Mouse (Mus musculus): ENCODE data around the gene 1810065E05Rik.

Gene 1810065E05Rik

DNA sequence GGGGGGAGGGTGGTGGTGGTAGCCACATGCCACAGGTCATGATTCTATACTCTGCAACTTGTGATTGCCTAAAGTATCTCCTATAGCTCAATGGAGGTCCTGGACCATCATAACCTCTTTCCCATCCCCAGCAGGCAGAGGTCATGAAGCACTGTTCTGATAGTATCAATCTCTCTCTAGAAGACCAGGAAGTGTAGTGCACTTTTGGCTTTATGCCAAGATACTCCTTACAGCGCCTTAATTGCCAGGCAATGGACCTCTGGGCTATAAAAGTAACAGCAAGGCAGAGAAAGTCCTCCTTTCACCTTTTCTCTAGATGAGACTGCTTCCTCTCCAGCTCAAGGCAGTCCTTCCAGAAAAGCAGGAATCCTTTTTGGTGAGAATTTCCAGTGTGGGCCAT lies at the start of gene 1810065E05Rik:
Gene 1810065E05Rik (plus strand): TSS at position 297 of the 400 bp plus-strand sequence.
- in situ Hi-C loops (cut with MboI), result no loop called here

DNA sequence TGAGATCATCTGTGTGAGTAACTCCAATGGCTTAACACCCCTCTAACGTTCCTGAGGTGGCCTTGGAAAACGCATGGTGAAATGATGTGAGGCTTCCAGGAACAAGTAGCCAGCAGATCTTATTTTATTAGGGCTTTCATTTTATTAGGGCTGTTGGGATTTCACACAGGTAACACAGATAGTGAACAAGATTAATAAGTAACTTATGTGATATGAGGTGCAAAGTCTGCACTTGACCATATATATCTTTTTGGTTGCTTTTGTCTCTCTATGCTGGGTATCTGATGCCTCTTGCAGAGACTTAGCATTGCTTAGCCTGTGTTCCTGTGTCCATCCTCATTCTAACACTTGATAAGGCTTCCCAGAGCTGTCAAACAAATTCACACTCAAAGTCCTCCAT lies 43.6 kb upstream of the 1810065E05Rik start:
- in situ Hi-C loops (cut with MboI), result no loop called here

DNA sequence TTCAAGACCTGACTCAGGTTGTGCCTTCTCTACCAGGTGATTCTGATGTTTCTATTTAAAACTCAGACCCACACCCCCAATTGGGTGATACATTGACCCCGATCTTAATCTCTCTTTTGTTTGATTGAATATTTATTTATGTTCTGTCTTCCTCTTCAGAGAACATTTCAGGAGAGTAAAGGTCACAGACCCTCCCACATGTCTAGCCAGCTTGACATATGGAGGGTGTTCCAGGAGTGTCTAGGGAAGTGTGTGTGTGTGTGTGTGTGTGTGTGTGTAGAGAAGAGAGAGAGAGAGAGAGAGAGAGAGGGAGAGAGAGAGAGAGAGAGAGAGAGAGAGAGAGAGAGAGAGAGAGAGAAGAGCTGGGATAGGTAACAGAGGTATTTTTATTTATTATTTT lies 43.2 kb upstream of the 1810065E05Rik start:
- in situ Hi-C loops (cut with MboI), result no loop called here

DNA sequence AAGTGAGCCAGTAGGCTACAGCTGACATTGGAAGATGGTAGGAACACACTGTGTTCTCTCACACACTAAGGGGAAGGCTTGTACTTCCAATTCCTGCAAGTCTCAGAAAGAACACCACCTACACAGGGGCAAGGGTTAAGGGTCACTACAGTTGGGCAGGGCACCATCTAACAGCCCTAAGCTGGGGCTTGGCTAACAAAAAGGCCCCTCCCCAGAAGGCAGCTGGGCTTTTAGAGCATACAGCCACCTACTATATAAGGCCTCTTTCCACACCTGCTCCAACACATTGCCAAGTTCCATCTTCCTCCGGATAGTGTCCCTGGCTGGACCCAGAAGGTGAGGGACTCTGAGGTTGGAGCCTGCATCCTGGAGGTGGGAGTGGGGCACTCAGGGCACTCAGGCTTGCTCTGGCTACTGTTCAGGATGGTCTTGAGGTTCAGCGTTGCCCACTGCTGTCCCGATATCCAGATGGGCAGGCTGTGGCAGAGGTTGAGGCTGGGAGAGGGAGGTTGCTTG lies 42.1 kb upstream of the 1810065E05Rik start, which contains the start of gene Lypd8:
Gene Lypd8 (plus strand): TSS at position 281 of the 516 bp plus-strand sequence.
- in situ Hi-C loops (cut with MboI), result no loop called here

DNA sequence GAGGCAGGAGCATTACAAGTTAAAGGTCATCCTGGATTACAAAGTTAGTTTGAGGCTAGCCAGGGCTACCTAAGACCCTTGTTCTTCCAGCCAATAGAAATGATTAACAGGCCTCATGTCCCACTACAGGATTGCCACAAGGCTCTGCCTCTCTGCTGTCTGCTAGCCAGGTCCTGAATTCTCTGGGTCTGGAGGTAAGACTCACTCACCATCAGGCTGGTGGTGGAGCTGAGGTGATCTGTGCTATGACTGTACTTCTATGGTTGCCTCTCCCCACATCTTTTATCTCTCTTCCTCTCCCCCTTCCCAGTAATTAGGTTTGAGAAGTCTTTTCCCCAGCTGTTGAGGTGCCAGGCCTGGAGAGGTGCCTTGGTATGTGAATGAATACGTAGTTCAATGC lies 41.4 kb upstream of the 1810065E05Rik start:
- in situ Hi-C loops (cut with MboI), result no loop called here

DNA sequence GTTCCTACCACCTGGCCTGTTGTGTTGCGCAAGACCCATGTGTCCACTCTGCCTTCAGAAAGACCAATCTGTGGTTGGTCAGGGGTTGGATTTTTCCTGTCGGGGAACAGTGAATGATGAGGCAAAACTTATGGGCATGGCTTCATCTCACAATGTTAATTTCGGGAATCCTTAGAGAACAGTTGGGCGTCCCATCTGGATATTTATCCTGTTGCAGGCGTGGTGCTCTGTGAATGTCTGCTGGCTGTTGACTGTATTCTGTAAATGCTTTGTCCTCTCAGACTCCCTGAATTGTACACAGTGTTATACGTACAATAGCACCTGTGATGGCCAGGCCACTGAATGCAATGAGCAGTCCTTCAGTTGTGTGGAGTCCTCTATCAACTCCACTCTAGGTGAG lies 38.4 kb upstream of the 1810065E05Rik start:
- in situ Hi-C loops (cut with MboI), result no loop called here

DNA sequence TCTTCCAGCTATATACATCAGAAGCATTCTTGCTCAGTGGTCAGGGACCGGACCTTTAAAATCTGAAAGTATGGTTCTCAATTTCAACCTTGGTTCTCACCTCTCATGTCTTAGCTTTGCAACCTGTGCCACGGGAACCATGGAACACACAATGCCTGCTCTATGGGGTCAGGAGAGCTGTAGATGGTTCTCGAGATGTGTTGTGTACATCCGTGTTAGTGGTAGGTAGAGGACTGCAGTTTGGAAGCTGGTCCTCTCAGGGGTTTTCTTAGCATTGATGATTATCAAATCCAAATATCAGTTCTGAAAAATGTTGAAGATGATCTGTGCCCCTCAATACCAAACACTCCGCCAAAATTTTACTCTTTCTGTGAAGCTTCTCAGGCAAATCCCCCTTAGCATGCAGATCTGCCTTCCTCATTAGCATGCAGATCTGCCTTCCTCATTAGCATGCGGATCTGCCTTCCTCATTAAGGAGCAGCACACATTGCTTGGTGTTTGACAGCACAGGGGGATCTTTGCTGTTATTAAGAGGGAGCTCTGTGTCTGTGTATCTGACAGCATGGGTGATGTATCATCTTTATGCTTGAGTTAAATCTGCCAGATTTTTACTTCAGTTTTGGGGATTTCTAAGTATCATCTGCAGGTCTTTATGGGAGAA lies 20.8 kb upstream of the 1810065E05Rik start:
- in situ Hi-C loops (cut with MboI), result no loop called here

DNA sequence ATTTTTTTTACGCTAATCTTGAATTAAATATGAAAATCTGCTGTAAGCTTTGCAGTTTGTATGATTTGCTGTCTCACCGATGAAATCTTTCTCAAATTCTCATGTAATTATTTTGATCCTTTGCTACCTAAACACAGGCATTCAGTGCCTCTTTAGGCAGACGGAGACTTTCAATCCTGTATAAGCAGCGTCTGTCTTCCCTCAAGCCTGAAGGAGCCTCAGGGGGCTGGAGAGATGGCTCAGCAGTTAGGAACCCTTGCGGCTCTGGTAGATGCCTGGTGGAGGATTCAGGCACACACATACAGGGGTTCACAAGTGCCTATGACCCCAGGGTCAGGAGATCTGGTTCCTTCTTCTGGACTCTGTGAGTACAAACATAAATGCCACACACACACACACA lies 20.3 kb upstream of the 1810065E05Rik start:
- in situ Hi-C loops (cut with MboI), result no loop called here

DNA sequence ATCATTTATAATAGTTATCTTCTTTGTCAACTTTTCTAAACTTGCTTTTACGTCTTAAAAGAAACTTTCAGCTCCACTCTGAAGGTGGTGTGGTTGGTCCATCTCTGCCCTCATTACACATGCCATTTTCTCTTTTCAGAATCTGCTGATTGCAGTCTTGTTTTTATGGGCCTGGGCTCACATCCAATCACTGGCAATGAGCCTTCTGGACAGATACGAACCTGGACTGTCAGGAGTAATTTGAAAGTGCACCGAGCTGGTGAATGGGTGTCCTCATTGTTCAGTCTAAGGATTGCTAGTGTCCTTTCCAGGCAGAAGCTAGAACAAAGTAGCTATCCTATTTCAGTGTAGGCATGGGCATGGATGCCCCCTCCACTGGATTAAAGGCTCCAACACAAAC lies 12.8 kb upstream of the 1810065E05Rik start:
- in situ Hi-C loops (cut with MboI), result no loop called here

DNA sequence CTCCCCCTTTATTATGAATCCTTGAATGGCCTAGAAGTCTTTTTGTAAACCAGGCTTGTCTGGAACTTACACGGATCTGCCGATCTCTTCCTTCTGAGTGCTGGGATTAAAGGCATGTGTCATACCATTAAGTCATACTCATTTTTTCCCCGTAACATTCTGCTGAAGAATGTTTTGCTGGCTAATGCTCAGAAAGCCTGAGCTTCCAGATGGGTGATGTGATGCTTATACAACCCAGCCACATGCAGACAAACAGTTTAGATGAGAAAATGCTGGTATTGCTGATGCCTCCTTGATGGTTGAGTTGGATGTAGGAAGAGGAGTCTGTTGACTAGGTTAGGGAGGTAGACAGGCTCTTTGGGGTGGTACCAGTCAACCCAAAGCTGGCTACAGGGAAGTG lies 2.6 kb upstream of the 1810065E05Rik start:
- in situ Hi-C loops (cut with MboI), result no loop called here

DNA sequence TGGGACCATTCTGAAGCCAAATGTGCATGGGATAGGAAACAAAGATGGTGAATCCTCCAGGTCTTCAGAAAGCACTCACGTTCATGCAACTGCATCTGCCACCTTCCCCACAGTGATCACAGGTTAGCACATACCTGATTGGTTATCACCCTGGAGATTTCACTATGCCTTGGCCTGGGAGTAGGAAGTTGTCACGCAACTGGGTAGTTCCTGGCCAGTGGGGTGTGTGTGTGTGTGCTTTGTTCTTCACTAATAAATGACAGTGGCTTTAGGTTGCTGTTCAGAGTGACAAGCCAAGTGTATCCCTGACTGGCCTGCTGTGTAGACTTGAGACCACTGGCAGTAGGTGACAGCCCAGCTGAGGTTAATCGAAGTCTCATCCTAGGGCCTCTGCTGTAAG lies 11.3 kb downstream of the 1810065E05Rik start, which contains the start of gene Gm12253:
Gene Gm12253 (plus strand): TSS at position 301 of the 400 bp plus-strand sequence.
- in situ Hi-C loops (cut with MboI), result no loop called here

DNA sequence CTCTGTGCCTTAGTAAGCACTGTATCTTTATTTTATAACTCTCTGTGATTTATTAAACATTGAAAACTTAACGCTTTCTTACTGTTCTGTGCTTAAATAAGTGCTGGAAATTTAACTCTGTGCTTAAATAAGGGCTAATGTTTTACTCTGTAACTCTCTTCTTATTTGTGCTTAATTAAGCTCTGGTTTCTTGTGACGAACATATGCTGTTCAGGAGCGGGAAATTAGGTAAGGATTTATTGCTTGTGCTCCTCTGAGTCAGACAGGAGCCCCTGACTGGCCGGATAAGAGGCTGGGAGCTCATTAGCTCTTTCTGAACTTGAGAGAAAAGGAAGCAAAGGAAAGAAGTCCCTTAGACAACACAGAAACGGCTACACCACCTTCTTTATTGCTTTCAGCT lies 17.0 kb downstream of the 1810065E05Rik start:
- in situ Hi-C loops (cut with MboI), result no loop called here

DNA sequence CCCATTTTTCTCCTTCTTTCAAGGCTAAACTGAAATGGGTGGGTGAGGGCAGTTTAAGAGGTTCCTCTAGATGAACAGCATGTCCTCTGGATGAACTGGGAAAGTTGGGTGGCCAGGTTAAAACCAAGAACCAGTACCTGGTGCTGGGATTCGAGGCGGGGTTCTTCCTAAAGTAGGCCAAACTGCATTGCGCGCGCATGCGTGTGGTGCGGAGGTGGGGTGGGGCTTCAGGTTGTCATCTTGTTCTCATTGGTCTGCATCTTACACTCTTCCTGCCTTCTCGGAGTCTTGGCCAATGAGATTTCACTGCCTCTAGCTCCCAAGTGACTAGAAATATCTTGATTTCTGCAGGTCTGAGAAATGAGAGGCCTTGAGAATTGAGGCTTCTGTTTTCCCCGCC lies 31.8 kb downstream of the 1810065E05Rik start, which contains the start of gene Lypd9:
Gene Lypd9 (minus strand): TSS at position 165 of the 400 bp plus-strand sequence.
- in situ Hi-C loops (cut with MboI), result no loop called here

DNA sequence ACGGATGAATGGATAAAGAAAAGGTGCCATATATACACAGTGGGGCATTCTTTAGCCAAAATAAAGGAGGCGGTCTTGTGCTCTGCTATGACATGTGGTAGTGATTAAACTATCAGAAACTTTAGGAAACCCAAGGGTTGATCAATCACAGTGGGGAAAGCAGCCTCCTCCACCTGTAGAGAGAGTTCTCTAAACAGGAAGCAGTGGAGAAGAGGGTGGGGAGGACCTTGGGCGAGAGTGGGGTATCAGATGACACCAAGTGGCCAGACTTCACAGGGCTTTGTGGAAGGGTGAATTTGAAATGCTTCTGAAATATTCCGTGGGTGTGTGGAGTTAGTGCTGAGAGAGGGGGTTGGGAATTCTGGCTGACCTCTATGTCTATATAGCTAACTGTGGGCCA lies 32.7 kb downstream of the 1810065E05Rik start:
- in situ Hi-C loops (cut with MboI), result no loop called here

DNA sequence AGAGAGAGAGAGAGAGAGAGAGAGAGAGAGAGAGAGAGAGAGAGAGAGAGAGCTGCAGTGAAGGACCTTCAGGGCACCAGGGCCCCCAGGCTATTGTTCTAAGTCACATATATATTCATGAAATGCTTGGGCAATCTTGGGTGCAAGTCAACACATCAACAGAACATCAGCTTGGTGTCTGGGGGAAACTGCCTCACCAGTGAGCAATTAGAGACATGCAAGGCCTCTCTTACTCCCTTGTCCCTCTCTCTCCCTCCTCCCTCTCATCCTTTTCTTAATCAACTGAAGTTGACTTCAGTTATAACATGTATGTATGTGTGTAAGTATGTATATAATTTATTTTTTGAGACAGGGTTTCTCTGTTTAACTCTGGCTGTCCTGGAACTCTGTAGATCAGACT lies 41.3 kb downstream of the 1810065E05Rik start, which contains the start of gene Olfr30:
Gene Olfr30 (minus strand): TSS at position 101 of the 400 bp plus-strand sequence.
- in situ Hi-C loops (cut with MboI), result no loop called here
